Mouse (Mus musculus) ES-E14 (cell line): ENCODE results near the gene Cntnap5c. TPM values are rescaled to one million over a fixed set of nuclear protein-coding genes. Genes with fewer than 3 reads are reported as not detected.

Experiments used
- DNase-seq: peaks from one replicate; pipeline ENCODE4 v3.0.0-alpha.2; 2013; ENCODE audit warnings: low read depth, low spot score
- H3K27ac ChIP-seq: 2 replicates; pipeline ENCODE4 v1.5.1; 2012; ENCODE audit warnings: low read depth, mild to moderate bottlenecking, low read length, moderate library complexity, mixed read lengths; ENCODE audit not compliant: poor library complexity, insufficient read depth, severe bottlenecking
- H3K36me3 ChIP-seq: 2 replicates; pipeline ENCODE4 v1.6.1; 2012; ENCODE audit warnings: mild to moderate bottlenecking, low read length, moderate library complexity, mixed read lengths; ENCODE audit not compliant: control insufficient read depth, poor library complexity, insufficient read depth, severe bottlenecking
- H3K4me1 ChIP-seq, 2 experiments: fragments of 150-350 bp in 1 of 2; sonication (generic) in 1 of 2; 2 replicates each; pipeline ENCODE4 v1.6.1; 2012; ENCODE audit warnings: low read length in 2 of 2, mild to moderate bottlenecking in 1 of 2, mixed read lengths in 1 of 2; ENCODE audit not compliant: control insufficient read depth in 2 of 2, insufficient read depth in 2 of 2, poor library complexity in 1 of 2
- H3K4me3 ChIP-seq, 2 experiments: fragments of 150-350 bp in 1 of 2; sonication (generic) in 1 of 2; 2 replicates each; pipeline ENCODE4 v1.5.1; 2012; ENCODE audit warnings: low read length in 2 of 2, low read depth in 1 of 2, mild to moderate bottlenecking in 1 of 2, mixed read lengths in 1 of 2; ENCODE audit not compliant: insufficient read depth in 1 of 2, poor library complexity in 1 of 2, severe bottlenecking in 1 of 2
- H3K9ac ChIP-seq: 2 replicates; pipeline ENCODE4 v1.6.1; 2012; ENCODE audit warnings: low read depth, mild to moderate bottlenecking, low read length, mixed read lengths; ENCODE audit not compliant: poor library complexity, insufficient read depth, severe bottlenecking
- H3K9me3 ChIP-seq: fragments of 150-350 bp; sonication (generic); 2 replicates; pipeline ENCODE4 v1.6.1; 2012; ENCODE audit warnings: low read depth, mild to moderate bottlenecking, low read length; ENCODE audit not compliant: control insufficient read depth, insufficient read depth
- CHD2 ChIP-seq: IDR thresholded peaks from 2 replicates; pipeline ENCODE4 v1.6.1; 2014; ENCODE audit warnings: mild to moderate bottlenecking, low read depth, low read length, inconsistent platforms
- HCFC1 ChIP-seq: IDR thresholded peaks from 2 replicates; pipeline ENCODE4 v1.6.1; 2012; ENCODE audit warnings: low read length, inconsistent platforms, borderline replicate concordance; ENCODE audit not compliant: insufficient read depth
- MAFK ChIP-seq: IDR thresholded peaks from 2 replicates; pipeline ENCODE4 v1.6.1; 2014; ENCODE audit warnings: mild to moderate bottlenecking, low read depth, low read length, inconsistent platforms; ENCODE audit not compliant: insufficient read depth
- ZC3H11A ChIP-seq: IDR thresholded peaks from 2 replicates; pipeline ENCODE4 v1.6.1; 2012; ENCODE audit warnings: low read depth, mild to moderate bottlenecking, inconsistent platforms, low read length, borderline replicate concordance
- ZNF384 ChIP-seq: IDR thresholded peaks from 2 replicates; pipeline ENCODE4 v1.6.1; 2012; ENCODE audit warnings: low read depth, low read length, inconsistent platforms
- in situ Hi-C, 2 experiments: fragments of 600-800 bp; cut with MboI; formaldehyde crosslinking; loops; one replicate each; pipeline ENCODE4 v1.15.1; 2025; ENCODE audit warnings: low sequenced_read_pairs in 2 of 2, inconsistent platforms in 1 of 2; ENCODE audit not compliant: unreplicated experiment in 2 of 2
- total RNA-seq: library from RNA; depleted of rRNA; stranded (reverse); fragments of 300-350 nt; gene quantifications from 2 replicates; pipeline ENCODE4 v1.2.3, GENCODE M21; 2012

Cntnap5c gene
- total RNA-seq, 1 experiment, result not detected

DNA sequence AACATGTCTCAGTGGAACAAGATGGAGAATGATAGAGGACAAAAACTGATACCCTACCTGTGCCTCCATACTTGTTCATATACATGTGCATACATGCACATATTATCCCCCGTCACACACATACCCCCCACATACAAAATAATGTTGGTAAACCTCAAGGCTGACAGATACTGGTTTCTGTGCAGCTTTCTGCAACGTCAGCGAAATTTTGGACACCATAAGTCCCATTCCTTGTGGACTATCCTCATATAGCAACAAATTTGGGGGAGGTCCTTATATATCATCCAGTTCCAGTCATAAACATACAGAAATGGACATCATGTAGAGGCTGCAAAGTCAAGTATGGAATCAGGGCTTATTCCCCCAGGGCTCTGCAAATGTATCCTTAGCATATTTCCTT, 338.5 kb downstream of the Cntnap5c start:
- TF ChIP-seq MAFK (peak; percentile 75), CHD2 (no peak)
- no peak for DNase-seq
- H3K4me1 ChIP-seq, result no peaks in the 10 kb centered on the region
- no peak overlapping the region for H3K27ac ChIP-seq
- no peak overlapping the region for H3K9ac ChIP-seq
- in situ Hi-C loops, result no loop called here
- no peaks in the 10 kb centered on the region for H3K36me3 ChIP-seq
- no peak overlapping the region for H3K4me3 ChIP-seq
- no peaks in the 10 kb centered on the region for H3K9me3 ChIP-seq

DNA sequence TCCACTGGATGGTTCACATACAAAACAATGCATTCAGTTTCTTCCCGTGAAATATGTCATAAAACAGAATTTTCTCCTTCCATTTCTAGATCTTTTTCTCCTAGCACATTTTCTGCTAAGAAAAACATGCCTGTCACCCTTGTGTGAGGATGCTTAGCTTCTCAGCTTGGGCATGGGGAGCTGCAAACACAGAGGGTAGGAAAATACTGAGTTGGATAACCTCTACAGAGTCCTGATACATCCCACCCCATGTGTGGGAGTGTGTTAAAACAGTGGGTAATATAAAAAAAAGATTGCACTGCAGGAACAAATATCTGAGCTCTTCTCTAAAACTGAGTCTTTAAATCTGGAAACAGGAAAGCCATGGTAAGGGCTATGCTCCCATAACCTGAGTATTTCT, 339.0 kb downstream of the Cntnap5c start:
- Histone ChIP-seq H3K4me1 (no peaks in the 10 kb centered on the region), H3K4me3 (no peak overlapping the region), H3K36me3 (no peaks in the 10 kb centered on the region), H3K9me3 (no peaks in the 10 kb centered on the region), H3K9ac (no peak overlapping the region), H3K27ac (no peak overlapping the region)
- in situ Hi-C loops, result no loop called here
- no peak for DNase-seq
- no peak for TF ChIP-seq ZNF384
- no peak for TF ChIP-seq MAFK

DNA sequence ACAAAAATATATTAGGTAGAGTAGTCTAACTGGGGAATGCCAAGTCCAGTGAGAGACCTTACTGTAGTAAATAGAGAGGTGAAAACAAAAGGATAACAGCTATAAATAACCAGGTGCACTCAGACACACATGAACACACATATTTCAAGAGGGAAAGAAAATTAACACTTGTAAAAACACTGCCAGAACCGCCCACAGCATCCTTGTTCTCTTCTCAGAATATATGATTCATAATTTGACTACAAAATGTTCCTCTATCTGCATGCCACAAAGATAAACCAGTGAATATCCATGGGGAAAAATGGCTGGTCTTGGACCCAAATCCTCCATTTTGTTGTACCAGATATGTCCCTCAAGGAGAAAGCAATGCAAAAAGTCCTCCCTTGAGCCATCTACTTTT, 417.8 kb downstream of the Cntnap5c start:
- Histone ChIP-seq H3K27ac (no peak overlapping the region), H3K36me3 (no peaks in the 10 kb centered on the region), H3K9me3 (no peaks in the 10 kb centered on the region), H3K4me1 (no peaks in the 10 kb centered on the region), H3K9ac (no peak overlapping the region), H3K4me3 (no peak overlapping the region)
- TF ChIP-seq ZNF384 (no peak), MAFK (no peak), CHD2 (no peak), ZC3H11A (no peak), HCFC1 (no peak)
- no peak for DNase-seq
- in situ Hi-C loops, result no loop called here

DNA sequence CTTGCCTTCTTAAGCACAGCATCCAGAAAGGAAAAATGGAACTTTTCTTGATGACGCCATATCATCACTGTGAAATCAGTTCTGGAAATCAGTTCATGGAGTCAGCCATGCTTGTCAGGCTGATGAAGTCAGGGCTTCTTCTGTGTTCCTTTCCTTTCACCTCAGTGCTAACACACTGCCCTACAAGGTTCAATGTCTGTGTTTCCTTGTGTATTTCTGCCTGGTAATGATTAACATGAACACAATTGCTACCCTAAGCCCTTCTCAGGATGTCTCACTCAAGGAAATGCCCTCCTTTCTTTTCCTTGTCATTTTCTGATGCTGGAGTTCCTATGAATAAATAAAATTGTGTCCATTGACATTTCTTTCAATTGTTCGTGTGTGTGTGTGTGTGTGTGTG, 431.8 kb downstream of the Cntnap5c start:
- H3K4me3 ChIP-seq, result no peak overlapping the region
- no peaks in the 10 kb centered on the region for H3K9me3 ChIP-seq
- TF ChIP-seq ZNF384 (no peak), MAFK (no peak), CHD2 (no peak), ZC3H11A (no peak), HCFC1 (no peak)
- no peak overlapping the region for H3K9ac ChIP-seq
- no peaks in the 10 kb centered on the region for H3K36me3 ChIP-seq
- no peak for DNase-seq
- H3K27ac ChIP-seq, result no peak overlapping the region
- in situ Hi-C loops, result no loop called here
- H3K4me1 ChIP-seq, result no peaks in the 10 kb centered on the region

DNA sequence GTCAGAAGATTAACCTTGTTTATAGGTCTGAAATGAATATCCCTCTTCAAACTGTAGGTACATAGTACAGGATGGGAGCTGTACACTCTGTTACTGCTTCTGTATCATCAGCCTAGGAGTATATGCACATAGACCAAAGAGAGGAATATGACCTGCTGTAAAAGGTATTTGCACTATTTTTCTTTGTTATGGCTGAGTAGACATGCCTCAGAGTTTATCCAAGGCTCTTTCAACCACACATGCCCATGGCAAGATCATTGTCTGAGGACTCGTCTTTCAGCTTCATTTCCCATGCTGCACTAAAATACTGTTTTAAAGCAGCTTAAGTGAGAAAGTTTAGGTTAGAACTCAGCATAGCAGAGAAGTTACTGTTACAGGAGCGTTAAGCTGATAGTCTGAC, 498.7 kb downstream of the Cntnap5c start:
- H3K4me3 ChIP-seq, result no peak overlapping the region
- H3K27ac ChIP-seq, result no peak overlapping the region
- TF ChIP-seq CHD2 (no peak), ZC3H11A (no peak), MAFK (no peak), HCFC1 (no peak), ZNF384 (no peak)
- in situ Hi-C loops, result no loop called here
- DNase-seq, result no peak
- H3K9ac ChIP-seq, result no peak overlapping the region
- no peaks in the 10 kb centered on the region for H3K36me3 ChIP-seq
- no peaks in the 10 kb centered on the region for H3K9me3 ChIP-seq
- no peaks in the 10 kb centered on the region for H3K4me1 ChIP-seq
